Mouse (Mus musculus) monocyte, adult 2 months (primary cell): Measurements from ENCODE around the gene Sqor.

Experiments
- DNase-seq, 2 experiments: peaks; one replicate each; pipeline ENCODE4 v3.0.0; 2022; ENCODE audit warnings: low spot score in 2 of 2, low read depth in 1 of 2

The Sqor gene

DNA sequence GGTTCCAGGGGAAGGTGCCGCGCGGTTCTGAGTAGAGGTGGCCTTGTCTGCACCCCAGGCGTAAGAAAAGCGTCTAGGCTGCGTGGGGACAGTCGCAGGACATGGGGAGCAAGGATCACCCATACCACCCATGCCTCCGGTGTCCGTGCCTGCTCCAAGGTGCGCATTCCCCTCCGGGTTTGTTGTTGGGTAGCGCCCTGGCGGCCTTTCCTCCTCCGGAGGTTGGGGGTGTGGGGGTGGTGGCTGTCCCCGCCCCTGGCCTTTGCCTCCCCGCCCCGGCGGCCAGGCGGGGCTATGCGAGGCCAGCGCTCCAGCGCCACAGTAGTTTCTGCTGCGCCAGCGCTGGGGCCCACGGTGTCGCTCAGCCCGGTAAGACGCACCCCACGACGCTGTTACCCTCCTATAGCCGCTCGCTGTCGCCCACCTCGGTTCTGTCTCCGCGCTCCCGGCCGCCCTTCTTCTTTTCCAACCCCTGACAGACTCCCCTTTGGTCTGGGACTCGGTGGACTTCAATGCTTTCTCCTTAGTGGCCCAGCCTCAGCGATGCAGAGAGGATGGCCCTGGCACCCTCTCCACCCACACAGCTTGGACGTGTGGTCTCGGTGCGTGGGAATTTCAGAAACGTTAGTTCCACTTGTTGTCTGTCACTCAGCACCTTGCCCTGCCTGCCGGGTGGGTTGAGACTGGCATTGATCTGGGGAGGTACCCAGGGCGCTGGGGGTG lies at the start of gene Sqor:
TSS of gene Sqor (plus strand) at position 167 of the 723 bp plus-strand sequence.
- peak in 1 of 2 experiments; percentile 43 for DNase-seq

DNA sequence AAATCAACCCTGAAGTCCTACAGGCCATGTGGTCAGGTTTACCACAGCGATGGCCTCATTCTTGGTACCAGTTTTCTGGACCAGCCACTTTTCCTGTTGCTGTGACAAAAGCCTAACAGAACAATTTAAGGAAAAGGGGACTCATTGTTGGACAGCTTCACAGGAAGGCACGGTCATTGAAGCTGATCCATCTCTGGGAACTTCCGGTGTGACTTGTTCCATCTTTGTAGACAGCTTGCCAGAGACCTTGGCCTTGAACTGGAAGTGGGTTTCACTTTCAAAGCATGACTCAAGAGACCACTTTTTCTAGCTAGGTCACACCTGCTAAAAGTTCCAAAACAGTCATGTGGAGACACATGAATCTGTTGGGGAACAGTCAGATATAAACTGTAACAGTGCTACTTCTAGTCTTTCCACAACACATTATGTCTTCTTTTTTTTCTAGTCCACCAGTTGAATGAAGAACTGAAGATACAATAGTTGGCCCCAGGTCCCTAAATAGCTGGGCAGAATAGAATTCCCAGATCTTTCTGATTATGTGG lies 48.7 kb upstream of the Sqor start:
- no peak for DNase-seq

DNA sequence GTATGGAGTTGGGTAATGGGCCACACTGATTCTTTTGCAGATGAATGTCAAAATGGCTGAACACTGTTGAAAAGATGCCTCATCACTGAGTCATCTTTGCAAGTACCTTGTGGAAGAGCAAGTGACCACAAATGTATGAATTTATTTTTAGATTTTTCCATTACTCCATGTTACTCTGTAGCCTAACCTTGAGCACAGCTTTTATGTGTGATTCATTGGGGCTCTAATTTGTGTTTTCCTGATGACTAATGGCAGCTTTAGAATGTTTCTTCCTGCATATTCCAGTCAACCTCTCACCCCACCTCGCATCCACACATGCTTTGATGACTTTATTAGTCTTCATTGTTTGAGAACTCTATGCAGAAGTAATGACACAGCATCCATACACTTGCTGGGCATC lies 45.8 kb upstream of the Sqor start:
- no peak for DNase-seq

DNA sequence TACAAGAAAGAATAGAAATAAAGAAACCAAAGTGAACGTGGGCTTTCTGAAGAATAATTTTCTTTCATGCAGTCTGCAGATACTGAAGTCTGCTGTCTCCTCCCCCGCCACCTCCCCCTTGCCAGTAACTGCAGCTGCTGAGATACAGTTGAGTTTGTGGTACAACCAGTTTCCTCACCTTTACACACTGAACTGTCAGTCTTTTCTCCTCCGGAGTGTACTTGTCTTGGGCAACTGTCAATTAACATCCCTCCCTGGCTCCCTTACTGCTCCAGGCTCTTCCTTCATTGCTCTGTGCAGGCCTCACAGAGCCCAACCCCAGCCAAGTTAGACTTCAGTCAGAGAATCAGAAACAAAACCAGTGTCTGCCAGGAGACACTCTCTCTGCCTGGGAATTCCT lies 44.5 kb upstream of the Sqor start:
- DNase-seq, result no peak

GRCm38 (mm10) chr2:122725604-122726003 lies 39.4 kb upstream of the Sqor start:
- DNase-seq, result no peak

- DNase-seq, result no peak
Observed at GRCm38 (mm10) chr2:122731456-122731855, 33.6 kb upstream of the Sqor start.

- peak; percentile 58 to 80 for DNase-seq
Observed at GRCm38 (mm10) chr2:122737894-122738830, 26.9 kb upstream of the Sqor start, which contains the start of gene Bloc1s6. Bloc1s6 (plus strand) TSS chr2:122738503.

DNA sequence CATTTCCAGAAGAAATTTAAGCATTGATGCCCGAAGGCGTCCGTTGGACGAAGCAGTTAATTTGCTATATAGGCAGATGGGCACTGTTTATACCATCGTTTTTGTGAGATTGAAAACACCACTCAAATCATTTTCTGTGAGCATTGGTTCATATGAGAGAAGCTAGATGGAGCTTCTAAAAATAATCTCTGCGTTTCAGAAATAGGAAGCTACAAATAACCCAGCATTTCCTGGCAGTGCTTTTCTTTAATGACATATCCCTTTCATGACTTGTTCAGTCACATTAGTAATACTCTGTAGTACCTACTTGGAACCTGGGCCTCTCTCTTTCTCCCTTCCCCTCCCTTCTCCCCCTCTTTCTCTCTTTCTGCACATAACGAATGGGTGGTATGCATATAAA lies 26.0 kb upstream of the Sqor start:
- no peak for DNase-seq

- no peak for DNase-seq
Observed at GRCm38 (mm10) chr2:122746461-122746860, 18.6 kb upstream of the Sqor start.

DNA sequence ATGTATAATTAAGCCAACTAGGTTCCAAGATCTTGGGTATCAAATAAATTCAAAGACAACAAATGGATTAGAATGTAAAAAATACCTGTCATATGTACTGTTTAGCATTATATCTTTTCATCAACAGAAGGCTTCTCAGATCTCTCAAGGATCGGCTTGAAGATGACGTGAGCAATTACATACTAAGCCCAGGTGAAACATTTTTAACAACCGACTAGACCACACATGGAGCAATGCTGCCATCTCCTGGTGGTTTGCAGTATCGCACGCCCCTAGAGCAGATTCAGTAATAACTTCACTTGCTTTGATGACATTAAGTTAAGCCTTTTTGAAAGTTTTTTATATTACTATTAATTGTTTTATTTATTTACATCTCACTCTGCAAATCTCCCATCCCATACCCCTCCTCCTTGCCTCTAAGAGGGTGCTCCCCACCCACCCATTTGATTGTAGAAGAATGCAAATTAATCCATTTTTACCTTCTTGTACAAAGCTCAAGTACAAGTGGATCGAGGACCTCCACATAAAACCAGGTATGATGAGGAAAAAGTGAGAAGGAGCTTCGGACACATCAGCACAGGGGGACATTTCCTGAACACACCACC lies 11.2 kb upstream of the Sqor start:
- DNase-seq, result peak in 1 of 2 experiments; percentile 44

GRCm38 (mm10) chr2:122759791-122760190 lies 5.2 kb upstream of the Sqor start:
- no peak for DNase-seq

DNA sequence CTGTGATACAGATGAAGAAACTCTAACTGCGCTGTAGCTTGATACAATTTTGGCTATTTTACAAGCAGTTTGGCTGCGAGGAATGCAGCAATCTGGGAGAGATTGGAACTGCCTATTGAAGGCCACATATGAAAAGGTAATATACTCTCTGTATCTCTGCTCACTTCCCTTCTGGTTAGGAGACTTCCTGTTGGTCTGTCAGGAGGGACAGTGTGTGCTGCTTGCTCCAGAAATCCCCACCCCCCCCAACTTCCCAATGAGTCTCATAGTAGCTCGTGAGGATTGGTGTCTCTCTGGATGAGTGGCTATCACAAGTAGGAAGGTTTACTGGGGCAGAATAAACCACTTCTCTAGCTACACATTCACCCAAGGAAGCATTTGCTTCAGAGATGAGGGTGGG lies 2.0 kb upstream of the Sqor start:
- no peak for DNase-seq

GRCm38 (mm10) chr2:122764526-122764925 lies 511 bp upstream of the Sqor start:
- DNase-seq, result no peak

GRCm38 (mm10) chr2:122765794-122766145 lies 733 bp downstream of the Sqor start:
- no peak for DNase-seq

DNA sequence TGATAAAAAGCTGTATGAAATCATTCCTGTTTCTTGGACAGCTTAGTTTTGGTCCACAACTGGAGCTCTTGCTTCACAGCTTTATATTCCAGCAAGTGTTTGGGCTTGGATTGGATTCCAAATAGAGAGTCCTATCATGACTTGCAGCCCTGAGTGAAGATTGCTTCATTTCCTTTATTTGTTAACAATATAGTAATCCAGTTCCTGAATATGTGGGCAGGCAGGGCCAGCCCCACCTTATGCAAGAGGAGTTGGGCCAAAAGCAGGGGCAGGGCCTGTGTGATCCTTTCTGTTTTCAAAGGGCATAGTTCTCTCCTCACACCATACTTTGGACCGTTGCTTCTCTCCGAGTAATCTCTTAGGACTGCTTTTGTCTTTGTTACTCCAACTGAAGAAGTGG lies 6.0 kb downstream of the Sqor start:
- DNase-seq, result peak; percentile 35 to 55

DNA sequence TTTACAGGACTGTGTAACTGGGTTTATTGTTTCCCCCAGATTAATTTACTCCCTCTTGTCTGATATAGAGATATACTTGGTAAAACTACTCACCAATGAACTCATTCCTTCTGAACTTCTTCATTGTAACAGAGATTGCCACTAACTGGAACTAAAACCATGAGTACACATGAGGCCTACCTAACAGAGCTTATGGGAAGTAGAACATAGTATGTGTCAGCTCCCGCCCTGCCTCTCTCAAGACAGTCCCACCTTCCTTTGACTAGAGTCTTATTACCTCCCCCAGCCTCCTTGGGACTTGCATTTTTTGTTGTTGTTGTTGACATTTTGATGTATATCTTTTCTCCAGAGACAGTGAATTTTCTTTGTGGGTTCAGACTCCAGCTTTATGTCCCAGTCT lies 7.9 kb downstream of the Sqor start:
- no peak for DNase-seq

GRCm38 (mm10) chr2:122775491-122775890 lies 10.5 kb downstream of the Sqor start:
- no peak for DNase-seq

DNA sequence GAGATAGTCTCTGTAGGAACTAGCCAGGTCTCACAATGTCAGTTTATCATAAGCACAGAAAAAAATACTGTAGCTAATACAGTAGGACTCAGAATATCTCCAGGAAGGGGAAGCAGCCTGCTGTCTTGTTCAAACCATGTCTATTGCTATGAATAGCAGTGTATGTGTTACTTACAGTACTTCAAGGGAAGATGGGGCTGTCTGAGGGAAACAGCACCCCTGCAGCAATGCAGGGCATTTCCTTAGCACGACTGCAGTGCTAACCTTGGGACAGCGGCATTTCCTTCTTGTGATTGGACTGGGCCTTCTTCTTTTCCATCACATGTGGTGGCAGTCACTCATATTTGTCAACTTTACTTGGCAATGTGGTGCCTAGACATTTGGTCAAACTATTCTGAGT lies 11.8 kb downstream of the Sqor start:
- DNase-seq, result no peak

DNA sequence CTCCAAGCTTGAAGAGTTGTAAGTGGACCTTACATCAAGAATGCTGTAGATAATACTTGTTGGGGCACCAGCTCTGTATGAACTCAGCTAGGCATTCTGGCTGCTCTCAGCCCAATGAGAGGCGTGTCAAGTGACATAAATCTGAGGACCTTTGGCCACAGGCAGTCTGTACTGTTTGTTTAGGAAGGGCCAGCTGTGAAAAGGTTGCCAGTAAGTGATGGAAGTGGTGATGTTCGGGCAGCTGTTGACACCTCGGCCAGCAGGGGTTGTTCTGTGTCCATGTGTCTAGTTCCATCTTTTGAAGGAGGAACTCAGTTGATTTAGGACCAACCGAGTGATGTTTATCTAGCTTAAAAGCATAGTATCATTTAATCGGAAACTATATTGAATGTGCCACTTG lies 14.9 kb downstream of the Sqor start:
- DNase-seq, result no peak

DNA sequence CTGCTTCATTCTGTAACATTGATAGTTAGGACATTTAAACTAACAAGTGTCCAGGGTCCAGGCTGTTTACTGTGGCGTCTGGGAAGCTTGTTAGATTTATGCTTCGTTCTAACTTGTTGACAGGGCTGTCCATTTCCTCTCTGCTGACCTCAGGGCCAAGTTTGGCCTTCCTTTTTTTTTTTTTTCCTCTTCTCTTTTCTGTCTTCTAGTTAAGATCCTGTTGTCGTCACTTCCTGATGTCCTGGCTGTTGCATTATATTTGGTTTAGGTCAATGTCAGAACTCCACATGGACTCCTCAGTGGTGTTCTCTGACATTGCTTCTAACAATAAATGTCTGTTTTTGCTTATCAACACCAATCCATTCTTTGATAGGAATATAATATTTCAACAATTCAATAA lies 15.4 kb downstream of the Sqor start:
- DNase-seq, result no peak

- no peak for DNase-seq
Observed at GRCm38 (mm10) chr2:122781590-122782356, 16.7 kb downstream of the Sqor start.
